ENCODE assay signal across 7 mouse cellular contexts in genomic region chr7:6330458-6331232, GRCm38 (mm10). TPM values are rescaled to one million over a fixed set of nuclear protein-coding genes. Genes with fewer than 3 reads are reported as not detected.
DNase-seq lines count a peak whose midpoint lies in the region; ATAC-seq and TF ChIP-seq lines count a peak whose summit lies in the region.

No protein-coding gene starts in this region.

- H3K27ac ChIP-seq in spleen, adult 2 months (ENCODE audit: insufficient read depth, low read length), result no peak overlapping the region; the same call in 1 of the 2 replicates
- H3K27ac ChIP-seq in embryonic facial prominence, embryonic 14.5 days (replicated peaks; ENCODE audit: low read depth, low read length), result peak overlapping the region; percentile 81
- H3K27ac ChIP-seq in hindbrain, embryonic 11.5 days (ENCODE audit: low read depth, low read length), result peak overlapping the region; percentile 78
- H3K27ac ChIP-seq in liver, embryonic 11.5 days (ENCODE audit: low read depth, low read length), result peak overlapping the region; percentile 69
- peak overlapping the region; percentile 80 for H3K27ac ChIP-seq in olfactory bulb, adult 2 months (ENCODE audit: insufficient read depth, low read depth, low read length)

- no peak for TF ChIP-seq POLR2A in spleen, adult 2 months (IDR thresholded peaks at IDR 0.05; ENCODE audit: low read depth, low read length)
- TF ChIP-seq POLR2A in olfactory bulb, adult 2 months (IDR thresholded peaks at IDR 0.05; ENCODE audit: insufficient read depth, low read depth, low read length), result no peak

- peak overlapping the region; percentile 85 for H3K9ac ChIP-seq in embryonic facial prominence, embryonic 14.5 days (ENCODE audit: low read depth, low read length)
- peak overlapping the region; percentile 72 for H3K9ac ChIP-seq in hindbrain, embryonic 11.5 days (ENCODE audit: low read depth, low read length)
- H3K9ac ChIP-seq in liver, embryonic 11.5 days (ENCODE audit: low read depth, low read length), result peak overlapping the region; percentile 88

- ATAC-seq in embryonic facial prominence, embryonic 14.5 days (ENCODE audit: low read depth), result peak; percentile 82
- ATAC-seq in hindbrain, embryonic 11.5 days (ENCODE audit: low FRiP score), result peak; percentile 83
- ATAC-seq in liver, embryonic 11.5 days (replicated peaks; ENCODE audit: low FRiP score), result peak; percentile 76

- H3K36me3 ChIP-seq in spleen, adult 2 months (ENCODE audit: control insufficient read depth, insufficient read depth, low read length), result no peaks in the 10 kb centered on the region
- H3K36me3 ChIP-seq in embryonic facial prominence, embryonic 14.5 days (ENCODE audit: control insufficient read depth, insufficient read depth, low read length), result 0 out of 2 replicates have a peak, but pooled peaks cover 6% of the 10 kb centered on the region
- no peaks in the 10 kb centered on the region for H3K36me3 ChIP-seq in hindbrain, embryonic 11.5 days (ENCODE audit: control insufficient read depth, insufficient read depth, low read length)
- H3K36me3 ChIP-seq in liver, embryonic 11.5 days (ENCODE audit: control insufficient read depth, insufficient read depth, low read length), result 0 out of 2 replicates have a peak, but pooled peaks cover 2% of the 10 kb centered on the region

- H3K4me3 ChIP-seq in spleen, adult 2 months (ENCODE audit: extremely low read depth, insufficient read depth, insufficient read length), result peak overlapping the region; percentile 72
- peak overlapping the region; percentile 66 for H3K4me3 ChIP-seq in embryonic facial prominence, embryonic 14.5 days (ENCODE audit: low read depth, low read length)
- peak overlapping the region; percentile 51 for H3K4me3 ChIP-seq in hindbrain, embryonic 11.5 days (ENCODE audit: low read depth, low read length)
- H3K4me3 ChIP-seq in liver, embryonic 11.5 days (ENCODE audit: low read depth, low read length), result peak overlapping the region; percentile 70
- peak overlapping the region; percentile 86 for H3K4me3 ChIP-seq in olfactory bulb, adult 2 months (ENCODE audit: insufficient read depth, low read depth, low read length)

- H3K4me1 ChIP-seq in spleen, adult 2 months (ENCODE audit: control insufficient read depth, insufficient read depth, insufficient read length), result no peaks in the 10 kb centered on the region; the same call in 1 of the 2 replicates
- peaks cover 6% of the 10 kb centered on the region; the same call in 1 of the 2 replicates for H3K4me1 ChIP-seq in embryonic facial prominence, embryonic 14.5 days (ENCODE audit: control insufficient read depth, insufficient read depth, low read length)
- H3K4me1 ChIP-seq in hindbrain, embryonic 11.5 days (replicated peaks; ENCODE audit: control insufficient read depth, insufficient read depth, low read length), result 0 out of 2 replicates have a peak, but pooled peaks cover 2% of the 10 kb centered on the region
- peaks cover 6% of the 10 kb centered on the region; the same call in 1 of the 2 replicates for H3K4me1 ChIP-seq in liver, embryonic 11.5 days (replicated peaks; ENCODE audit: control insufficient read depth, insufficient read depth, low read length)
- no peaks in the 10 kb centered on the region; the same call in 1 of the 2 replicates for H3K4me1 ChIP-seq in olfactory bulb, adult 2 months (ENCODE audit: control insufficient read depth, insufficient read depth, low read length)

- H3K27me3 ChIP-seq in spleen, adult 2 months (ENCODE audit: control insufficient read depth, insufficient read depth, low read length), result no peaks in the 10 kb centered on the region
- no peaks in the 10 kb centered on the region for H3K27me3 ChIP-seq in embryonic facial prominence, embryonic 14.5 days (replicated peaks; ENCODE audit: control insufficient read depth, insufficient read depth, low read length)
- H3K27me3 ChIP-seq in hindbrain, embryonic 11.5 days (ENCODE audit: control insufficient read depth, insufficient read depth, low read length), result no peaks in the 10 kb centered on the region
- no peaks in the 10 kb centered on the region for H3K27me3 ChIP-seq in liver, embryonic 11.5 days (replicated peaks; ENCODE audit: control insufficient read depth, insufficient read depth, low read length)

- TF ChIP-seq CTCF in spleen, adult 2 months (IDR thresholded peaks at IDR 0.05; ENCODE audit: extremely low read depth, insufficient read depth, insufficient read length, insufficient replicate concordance), result no peak
- TF ChIP-seq CTCF in olfactory bulb, adult 2 months (IDR thresholded peaks at IDR 0.05; ENCODE audit: insufficient read depth, low read depth, low read length), result no peak

- 16% methylated on average over 23 of the region's 23 CpGs for WGBS in spleen, adult 2 months
- WGBS in embryonic facial prominence, embryonic 14.5 days, result 16% methylated on average over 23 of the region's 23 CpGs
- 18% methylated on average over 23 of the region's 23 CpGs for WGBS in hindbrain, embryonic 11.5 days
- 16% methylated on average over 23 of the region's 23 CpGs for WGBS in liver, embryonic 11.5 days
- WGBS in olfactory bulb, adult 2 months, result 10% methylated on average over 23 of the region's 23 CpGs

- peak overlapping the region; percentile 74 for H3K4me2 ChIP-seq in embryonic facial prominence, embryonic 14.5 days (ENCODE audit: low read depth, low read length)
- H3K4me2 ChIP-seq in hindbrain, embryonic 11.5 days (replicated peaks; ENCODE audit: low read depth, low read length), result peak overlapping the region; percentile 52
- peak overlapping the region; percentile 84 for H3K4me2 ChIP-seq in liver, embryonic 11.5 days

- H3K9me3 ChIP-seq in embryonic facial prominence, embryonic 14.5 days (ENCODE audit: control insufficient read depth, low read length), result 0 out of 2 replicates have a peak, but pooled peaks cover 6% of the 10 kb centered on the region
- no peaks in the 10 kb centered on the region for H3K9me3 ChIP-seq in hindbrain, embryonic 11.5 days (ENCODE audit: control insufficient read depth, low read length)
- no peaks in the 10 kb centered on the region for H3K9me3 ChIP-seq in liver, embryonic 11.5 days (ENCODE audit: control insufficient read depth, low read length)

- DNase-seq in spleen, adult 2 months (ENCODE audit: low read depth in 1 of 2, low spot score in 2 of 2), result no peak
- no peak for DNase-seq in spleen, adult 18-20 months
- DNase-seq in embryonic facial prominence, embryonic 14.5 days (ENCODE audit: low spot score), result peak; percentile 5
- peak; percentile 46 for DNase-seq in hindbrain, embryonic 11.5 days (ENCODE audit: low spot score)
- DNase-seq in liver, embryonic 11.5 days (ENCODE audit: low spot score), result no peak
- DNase-seq in adrenal gland, postnatal 25 days, result no peak

RNA-seq across cellular contexts. Expression of gene Zfp583, which starts 0.4 kb away (rescaled TPM):
- polyA plus RNA-seq in spleen, adult 2 months (2012; rRNA removed), result 0.56 and 0.77 TPM in 2 replicates
- 6.2 and 6.5 TPM in 2 replicates for polyA plus RNA-seq in embryonic facial prominence, embryonic 14.5 days (2014; fragmentation: Nextera tagmentation; extraction: Ambion mirVana)
- polyA plus RNA-seq in hindbrain, embryonic 11.5 days (2014; fragmentation: Nextera tagmentation; extraction: Ambion mirVana), result 8.5 and 10.3 TPM in 2 replicates
- polyA plus RNA-seq in liver, embryonic 11.5 days (2014; fragmentation: Nextera tagmentation; extraction: Ambion mirVana), result 3.8 and 4.6 TPM in 2 replicates
- not detected in 2 replicates for polyA plus RNA-seq in olfactory bulb, adult 2 months (2012; ENCODE audit: insufficient read depth, insufficient read length, low replicate concordance, missing spikeins)
- total RNA-seq in adrenal gland, postnatal 25 days (2021), result 2.9 and 3.9 TPM in 2 replicates

RNA-seq across cellular contexts. Expression of gene Gm3854, which starts 12.9 kb away (rescaled TPM):
- 0.02 and 0.08 TPM in 2 replicates for polyA plus RNA-seq in spleen, adult 2 months (2012; rRNA removed)
- 1.3 and 1.4 TPM in 2 replicates for polyA plus RNA-seq in embryonic facial prominence, embryonic 14.5 days (2014; fragmentation: Nextera tagmentation; extraction: Ambion mirVana)
- 2.5 and 3.7 TPM in 2 replicates for polyA plus RNA-seq in hindbrain, embryonic 11.5 days (2014; fragmentation: Nextera tagmentation; extraction: Ambion mirVana)
- 1.3 and 1.5 TPM in 2 replicates for polyA plus RNA-seq in liver, embryonic 11.5 days (2014; fragmentation: Nextera tagmentation; extraction: Ambion mirVana)
- not detected in 2 replicates for polyA plus RNA-seq in olfactory bulb, adult 2 months (2012; ENCODE audit: insufficient read depth, insufficient read length, low replicate concordance, missing spikeins)
- total RNA-seq in adrenal gland, postnatal 25 days (2021), result 0.62 and 0.94 TPM in 2 replicates

RNA-seq across cellular contexts. Expression of gene Zfp78, which starts 32.4 kb away (rescaled TPM):
- polyA plus RNA-seq in spleen, adult 2 months (2012; rRNA removed), result 0.13 and 0.29 TPM in 2 replicates
- 2.9 and 3.2 TPM in 2 replicates for polyA plus RNA-seq in embryonic facial prominence, embryonic 14.5 days (2014; fragmentation: Nextera tagmentation; extraction: Ambion mirVana)
- polyA plus RNA-seq in hindbrain, embryonic 11.5 days (2014; fragmentation: Nextera tagmentation; extraction: Ambion mirVana), result 3.4 and 3.5 TPM in 2 replicates
- 1.3 and 2.1 TPM in 2 replicates for polyA plus RNA-seq in liver, embryonic 11.5 days (2014; fragmentation: Nextera tagmentation; extraction: Ambion mirVana)
- not detected in 2 replicates for polyA plus RNA-seq in olfactory bulb, adult 2 months (2012; ENCODE audit: insufficient read depth, insufficient read length, low replicate concordance, missing spikeins)
- 3.6 and 4.7 TPM in 2 replicates for total RNA-seq in adrenal gland, postnatal 25 days (2021)

RNA-seq across cellular contexts. Expression of gene Zfp667, which starts 44.3 kb away (rescaled TPM):
- 0.35 and 0.44 TPM in 2 replicates for polyA plus RNA-seq in spleen, adult 2 months (2012; rRNA removed)
- polyA plus RNA-seq in embryonic facial prominence, embryonic 14.5 days (2014; fragmentation: Nextera tagmentation; extraction: Ambion mirVana), result 10.4 and 11.9 TPM in 2 replicates
- 15.1 and 16.5 TPM in 2 replicates for polyA plus RNA-seq in hindbrain, embryonic 11.5 days (2014; fragmentation: Nextera tagmentation; extraction: Ambion mirVana)
- 9.9 and 10.3 TPM in 2 replicates for polyA plus RNA-seq in liver, embryonic 11.5 days (2014; fragmentation: Nextera tagmentation; extraction: Ambion mirVana)
- not detected in 2 replicates for polyA plus RNA-seq in olfactory bulb, adult 2 months (2012; ENCODE audit: insufficient read depth, insufficient read length, low replicate concordance, missing spikeins)
- 6.7 and 9.7 TPM in 2 replicates for total RNA-seq in adrenal gland, postnatal 25 days (2021)

RNA-seq across cellular contexts. Expression of gene Zfp28, which starts 52.5 kb away (rescaled TPM):
- 1.3 and 1.4 TPM in 2 replicates for polyA plus RNA-seq in spleen, adult 2 months (2012; rRNA removed)
- 8.5 and 8.9 TPM in 2 replicates for polyA plus RNA-seq in embryonic facial prominence, embryonic 14.5 days (2014; fragmentation: Nextera tagmentation; extraction: Ambion mirVana)
- 14.2 and 15.3 TPM in 2 replicates for polyA plus RNA-seq in hindbrain, embryonic 11.5 days (2014; fragmentation: Nextera tagmentation; extraction: Ambion mirVana)
- polyA plus RNA-seq in liver, embryonic 11.5 days (2014; fragmentation: Nextera tagmentation; extraction: Ambion mirVana), result 4.7 and 5.8 TPM in 2 replicates
- polyA plus RNA-seq in olfactory bulb, adult 2 months (2012; ENCODE audit: insufficient read depth, insufficient read length, low replicate concordance, missing spikeins), result not detected in 2 replicates
- 3.9 and 4.6 TPM in 2 replicates for total RNA-seq in adrenal gland, postnatal 25 days (2021)

Comparison
In these comparisons a context has a peak if more than half of its experiments do, and no peak if none do; other contexts are left out.
1. DNase-seq: peak in embryonic facial prominence, embryonic 14.5 days (single experiment) and hindbrain, embryonic 11.5 days (single experiment); none in spleen, adult 2 months (0 of 2), spleen, adult 18-20 months (0 of 2), liver, embryonic 11.5 days (single experiment) and adrenal gland, postnatal 25 days (single experiment).
2. Peak in every context shown above with its lines, with median percentiles within 50 percentile points of each other: H3K4me3 ChIP-seq, ATAC-seq, H3K4me2 ChIP-seq and H3K9ac ChIP-seq.